Mouse (Mus musculus): ENCODE measurements around the gene Slc16a13. TPM values are rescaled to one million over a fixed set of nuclear protein-coding genes. Genes with fewer than 3 reads are reported as not detected.
A peak's percentile ranks its signal among the peaks of the same experiment; 100 is the strongest.

Slc16a13 gene
- polyA plus RNA-seq, 1 experiment from 2014 or later: 18.6 TPM

GRCm38 (mm10) chr11:70234037-70234436, 13.2 kb upstream of the Slc16a13 start:
- no peaks in the 10 kb centered on the region for H3K9me3 ChIP-seq (ENCODE audit: low read length)
- H3K27ac ChIP-seq (ENCODE audit: low read length): 0 out of 2 replicates have a peak overlapping the region, but pooled peaks have one; percentile 17
- peaks cover 55% of the 10 kb centered on the region for H3K4me1 ChIP-seq (ENCODE audit: insufficient read depth, low read length)
- WGBS: 56% methylated on average over 5 of the region's 5 CpGs
- ATAC-seq (ENCODE audit: low FRiP score, low TSS enrichment): no peak
- no peak overlapping the region for H3K4me3 ChIP-seq (ENCODE audit: low read length)
- peaks cover 11% of the 10 kb centered on the region; the same call in 1 of the 2 replicates for H3K36me3 ChIP-seq (ENCODE audit: insufficient read depth, low read length)
- H3K4me2 ChIP-seq (replicated peaks; ENCODE audit: low read depth, low read length): no peak overlapping the region; the same call in 1 of the 2 replicates
- 0 out of 2 replicates have a peak overlapping the region, but pooled peaks have one; percentile 25 for H3K9ac ChIP-seq (replicated peaks; ENCODE audit: low read length)
- peaks cover 12% of the 10 kb centered on the region for H3K27me3 ChIP-seq (ENCODE audit: insufficient read depth, low read length)

GRCm38 (mm10) chr11:70233016-70233415, 12.2 kb upstream of the Slc16a13 start:
- Histone ChIP-seq H3K9ac (replicated peaks; ENCODE audit: low read length) (peak overlapping the region; percentile 79), H3K4me3 (ENCODE audit: low read length) (peak overlapping the region; percentile 46), H3K4me2 (replicated peaks; ENCODE audit: low read depth, low read length) (peak overlapping the region; percentile 77), H3K4me1 (ENCODE audit: insufficient read depth, low read length) (peaks cover 47% of the 10 kb centered on the region), H3K27me3 (ENCODE audit: insufficient read depth, low read length) (peaks cover 22% of the 10 kb centered on the region), H3K36me3 (ENCODE audit: insufficient read depth, low read length) (peaks cover 11% of the 10 kb centered on the region; the same call in 1 of the 2 replicates), H3K27ac (ENCODE audit: low read length) (peak overlapping the region; percentile 34; the same call in 1 of the 2 replicates), H3K9me3 (ENCODE audit: low read length) (no peaks in the 10 kb centered on the region)
- 40% methylated on average over 8 of the region's 8 CpGs for WGBS
- ATAC-seq (ENCODE audit: low FRiP score, low TSS enrichment): no peak

- Histone ChIP-seq H3K4me3 (ENCODE audit: low read length) (peak overlapping the region; percentile 46), H3K9ac (replicated peaks; ENCODE audit: low read length) (peak overlapping the region; percentile 79), H3K4me2 (replicated peaks; ENCODE audit: low read depth, low read length) (peak overlapping the region; percentile 77), H3K9me3 (ENCODE audit: low read length) (no peaks in the 10 kb centered on the region), H3K36me3 (ENCODE audit: insufficient read depth, low read length) (peaks cover 11% of the 10 kb centered on the region; the same call in 1 of the 2 replicates), H3K27ac (ENCODE audit: low read length) (peak overlapping the region; percentile 34; the same call in 1 of the 2 replicates), H3K4me1 (ENCODE audit: insufficient read depth, low read length) (peaks cover 47% of the 10 kb centered on the region), H3K27me3 (ENCODE audit: insufficient read depth, low read length) (peaks cover 27% of the 10 kb centered on the region)
- WGBS: 5% methylated on average over 9 of the region's 10 CpGs
- ATAC-seq (ENCODE audit: low FRiP score, low TSS enrichment): no peak
Observed at GRCm38 (mm10) chr11:70232546-70232945, 11.7 kb upstream of the Slc16a13 start.

GRCm38 (mm10) chr11:70230239-70230727, 9.4 kb upstream of the Slc16a13 start:
- WGBS: under 1% methylated on average over 32 of the region's 32 CpGs
- peaks cover 49% of the 10 kb centered on the region for H3K27me3 ChIP-seq (ENCODE audit: insufficient read depth, low read length)
- H3K4me2 ChIP-seq (replicated peaks; ENCODE audit: low read depth, low read length): peak overlapping the region; percentile 56
- H3K36me3 ChIP-seq (ENCODE audit: insufficient read depth, low read length): peaks cover 5% of the 10 kb centered on the region; the same call in 1 of the 2 replicates
- peak overlapping the region; percentile 12 for H3K9ac ChIP-seq (replicated peaks; ENCODE audit: low read length)
- no peaks in the 10 kb centered on the region for H3K9me3 ChIP-seq (ENCODE audit: low read length)
- peak; percentile 70 for ATAC-seq (ENCODE audit: low FRiP score, low TSS enrichment)
- H3K27ac ChIP-seq (ENCODE audit: low read length): peak overlapping the region; percentile 82
- H3K4me3 ChIP-seq (ENCODE audit: low read length): peak overlapping the region; percentile 48
- peaks cover 38% of the 10 kb centered on the region for H3K4me1 ChIP-seq (ENCODE audit: insufficient read depth, low read length)

GRCm38 (mm10) chr11:70229260-70230010, 8.6 kb upstream of the Slc16a13 start, which contains the start of gene Bcl6b:
Bcl6b (minus strand) TSS chr11:70229798.
- Histone ChIP-seq H3K4me3 (ENCODE audit: low read length) (peak within 1 kb of the TSS; percentile 48), H3K4me1 (ENCODE audit: insufficient read depth, low read length) (peaks cover 38% of the 10 kb centered on the region), H3K36me3 (ENCODE audit: insufficient read depth, low read length) (no peaks in the 10 kb centered on the region; the same call in 1 of the 2 replicates), H3K4me2 (replicated peaks; ENCODE audit: low read depth, low read length) (peak within 1 kb of the TSS; percentile 56), H3K9ac (replicated peaks; ENCODE audit: low read length) (peak within 1 kb of the TSS; percentile 69), H3K9me3 (ENCODE audit: low read length) (no peaks in the 10 kb centered on the region), H3K27me3 (ENCODE audit: insufficient read depth, low read length) (peaks cover 49% of the 10 kb centered on the region), H3K27ac (ENCODE audit: low read length) (peak within 1 kb of the TSS; percentile 82)
- WGBS: under 1% methylated on average over 39 of the region's 39 CpGs
- ATAC-seq (ENCODE audit: low FRiP score, low TSS enrichment): peak; percentile 11; the same call in 1 of the 2 replicates

- peak overlapping the region; percentile 48 for H3K4me3 ChIP-seq (ENCODE audit: low read length)
- WGBS: under 1% methylated on average over 19 of the region's 19 CpGs
- no peaks in the 10 kb centered on the region for H3K9me3 ChIP-seq (ENCODE audit: low read length)
- peak overlapping the region; percentile 69 for H3K9ac ChIP-seq (replicated peaks; ENCODE audit: low read length)
- H3K4me2 ChIP-seq (replicated peaks; ENCODE audit: low read depth, low read length): peak overlapping the region; percentile 56
- peaks cover 49% of the 10 kb centered on the region for H3K27me3 ChIP-seq (ENCODE audit: insufficient read depth, low read length)
- H3K27ac ChIP-seq (ENCODE audit: low read length): peak overlapping the region; percentile 46
- 0 out of 2 replicates have a peak, but pooled peaks have one; percentile 24 for ATAC-seq (ENCODE audit: low FRiP score, low TSS enrichment)
- peaks cover 34% of the 10 kb centered on the region for H3K4me1 ChIP-seq (ENCODE audit: insufficient read depth, low read length)
- no peaks in the 10 kb centered on the region for H3K36me3 ChIP-seq (ENCODE audit: insufficient read depth, low read length)
Observed at GRCm38 (mm10) chr11:70228828-70229227, 8.0 kb upstream of the Slc16a13 start.

- Histone ChIP-seq H3K9ac (replicated peaks; ENCODE audit: low read length) (peak overlapping the region; percentile 69), H3K9me3 (ENCODE audit: low read length) (no peaks in the 10 kb centered on the region), H3K4me1 (ENCODE audit: insufficient read depth, low read length) (peaks cover 24% of the 10 kb centered on the region), H3K4me3 (ENCODE audit: low read length) (peak overlapping the region; percentile 48), H3K27ac (ENCODE audit: low read length) (no peak overlapping the region), H3K4me2 (replicated peaks; ENCODE audit: low read depth, low read length) (peak overlapping the region; percentile 56), H3K36me3 (ENCODE audit: insufficient read depth, low read length) (no peaks in the 10 kb centered on the region), H3K27me3 (ENCODE audit: insufficient read depth, low read length) (peaks cover 49% of the 10 kb centered on the region)
- 81% methylated on average over 4 of the region's 4 CpGs for WGBS
- ATAC-seq (ENCODE audit: low FRiP score, low TSS enrichment): no peak
Observed at GRCm38 (mm10) chr11:70227661-70228245, 6.9 kb upstream of the Slc16a13 start.

GRCm38 (mm10) chr11:70227126-70227525, 6.3 kb upstream of the Slc16a13 start:
- H3K4me2 ChIP-seq (replicated peaks; ENCODE audit: low read depth, low read length): peak overlapping the region; percentile 56
- H3K27me3 ChIP-seq (ENCODE audit: insufficient read depth, low read length): peaks cover 51% of the 10 kb centered on the region
- no peak overlapping the region for H3K27ac ChIP-seq (ENCODE audit: low read length)
- H3K4me1 ChIP-seq (ENCODE audit: insufficient read depth, low read length): peaks cover 21% of the 10 kb centered on the region
- H3K9me3 ChIP-seq (ENCODE audit: low read length): no peaks in the 10 kb centered on the region
- H3K36me3 ChIP-seq (ENCODE audit: insufficient read depth, low read length): no peaks in the 10 kb centered on the region
- no peak for ATAC-seq (ENCODE audit: low FRiP score, low TSS enrichment)
- H3K4me3 ChIP-seq (ENCODE audit: low read length): peak overlapping the region; percentile 48
- WGBS: 23% methylated on average over 5 of the region's 5 CpGs
- peak overlapping the region; percentile 69 for H3K9ac ChIP-seq (replicated peaks; ENCODE audit: low read length)

- Histone ChIP-seq H3K4me3 (ENCODE audit: low read length) (peak overlapping the region; percentile 48), H3K9ac (replicated peaks; ENCODE audit: low read length) (peak overlapping the region; percentile 69), H3K4me2 (replicated peaks; ENCODE audit: low read depth, low read length) (peak overlapping the region; percentile 56), H3K36me3 (ENCODE audit: insufficient read depth, low read length) (no peaks in the 10 kb centered on the region), H3K27ac (ENCODE audit: low read length) (peak overlapping the region; percentile 7; the same call in 1 of the 2 replicates), H3K4me1 (ENCODE audit: insufficient read depth, low read length) (peaks cover 25% of the 10 kb centered on the region), H3K27me3 (ENCODE audit: insufficient read depth, low read length) (peaks cover 55% of the 10 kb centered on the region), H3K9me3 (ENCODE audit: low read length) (no peaks in the 10 kb centered on the region)
- ATAC-seq (ENCODE audit: low FRiP score, low TSS enrichment): no peak
- 6% methylated on average over 18 of the region's 18 CpGs for WGBS
Observed at GRCm38 (mm10) chr11:70226602-70226890, 5.7 kb upstream of the Slc16a13 start.
